Mouse (Mus musculus): ENCODE data around the gene Gm10073. TPM values are rescaled to one million over a fixed set of nuclear protein-coding genes. Genes with fewer than 3 reads are reported as not detected.

The Gm10073 gene
- polyA plus RNA-seq (2012; rRNA removed): 41.0 and 49.2 TPM in 2 replicates

DNA sequence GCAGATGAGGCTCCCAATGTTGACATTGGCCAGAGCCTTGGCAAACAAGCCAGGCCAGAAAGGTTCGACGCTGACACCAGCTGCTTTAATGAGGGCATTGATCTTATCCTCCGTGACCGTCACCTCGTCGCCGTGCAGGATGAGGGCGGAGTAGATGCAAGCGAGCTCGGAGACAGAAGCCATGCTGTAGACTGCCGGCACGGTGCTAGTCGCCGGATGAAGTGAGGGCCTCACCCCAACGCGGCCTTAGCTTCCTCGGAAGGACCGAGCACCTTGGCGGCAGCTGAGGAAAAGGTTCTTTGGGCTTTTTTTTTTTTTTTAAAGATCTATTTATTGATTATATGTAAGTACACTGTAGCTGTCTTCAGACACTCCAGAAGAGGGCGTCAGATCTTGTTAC lies at the start of gene Gm10073:
Gene Gm10073 (minus strand): TSS at position 294 of the 400 bp plus-strand sequence.

DNA sequence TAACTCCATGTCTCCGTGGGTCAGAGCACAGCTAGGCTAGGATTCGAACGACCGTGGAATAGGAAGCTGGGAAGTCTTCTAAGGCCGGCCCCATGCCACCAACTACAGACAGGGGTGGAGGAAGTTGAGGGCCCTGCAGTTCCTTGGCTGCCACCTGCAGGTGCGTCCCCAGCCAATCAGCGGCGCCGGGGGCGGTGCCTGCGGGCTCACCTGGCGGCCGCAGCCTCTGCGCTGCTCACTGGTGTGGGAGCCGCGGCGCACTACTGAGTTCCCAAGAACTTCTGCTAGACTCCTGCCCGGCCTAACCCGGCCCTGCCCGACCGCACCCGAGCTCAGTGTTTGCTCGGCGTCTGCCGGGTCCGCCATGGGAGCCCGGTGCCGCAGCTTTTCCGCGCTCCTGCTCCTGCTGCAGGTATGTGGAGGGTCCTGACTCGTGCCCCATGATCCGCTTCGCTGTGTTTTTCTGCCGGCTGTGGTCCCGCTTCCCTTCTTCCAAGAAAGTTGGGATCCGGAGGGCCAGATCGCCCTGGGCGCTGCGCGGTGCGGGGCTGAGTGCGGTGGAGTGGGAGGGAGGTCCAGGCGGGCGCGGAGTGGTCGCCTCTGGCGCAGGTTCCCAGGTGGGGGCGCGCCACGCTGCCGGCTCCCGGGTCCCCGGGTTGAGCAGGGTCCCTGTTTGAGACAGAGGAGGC lies 30.0 kb upstream of the Gm10073 start, which contains the start of gene Cdh1:
Gene Cdh1 (plus strand): TSS at position 221 of the 689 bp plus-strand sequence.

Other genes with a start within 250 kb of the Gm10073 start
- 0.40 and 0.48 TPM in 2 replicates for gene Smpd3, start 235.5 kb downstream of the Gm10073 start, polyA plus RNA-seq (2012; rRNA removed)
- gene Zfp90, start 158.1 kb downstream of the Gm10073 start, polyA plus RNA-seq (2012; rRNA removed): 2.2 and 2.3 TPM in 2 replicates
- gene 6030452D12Rik, start 72.9 kb downstream of the Gm10073 start, polyA plus RNA-seq (2012; rRNA removed): not detected in 2 replicates
- gene Cdh3, start 62.6 kb downstream of the Gm10073 start, polyA plus RNA-seq (2012; rRNA removed): 1.7 TPM in 2 replicates
- gene Cdh1, start 29.9 kb upstream of the Gm10073 start, polyA plus RNA-seq (2012; rRNA removed): 24.9 and 26.9 TPM in 2 replicates
- gene Tango6, start 109.6 kb upstream of the Gm10073 start, polyA plus RNA-seq (2012; rRNA removed): 1.5 and 1.9 TPM in 2 replicates

Measured in liver, embryonic 18 days (tissue).